Mouse (Mus musculus): ENCODE data around the gene Sema4c.

GRCm38 (mm10) chr1:36587860-36588259, 29.7 kb upstream of the Sema4c start:
- TF ChIP-seq CTCF (IDR thresholded peaks at IDR 0.05; ENCODE audit: low read depth) = no peak
- no peak for TF ChIP-seq EP300 (IDR thresholded peaks at IDR 0.05; ENCODE audit: low read depth)

Data from liver, postnatal 0 days (tissue).